Mouse (Mus musculus) c-Kit-positive CD71-positive TER-119-negative erythroid progenitor cells, embryonic 14.5 days (primary cell): ENCODE results near the gene Tex29.

Experiments used
- DNase-seq: peaks from one replicate; pipeline ENCODE4 v3.0.0-alpha.2; 2013; ENCODE audit warnings: low read depth

Tex29 gene

DNA sequence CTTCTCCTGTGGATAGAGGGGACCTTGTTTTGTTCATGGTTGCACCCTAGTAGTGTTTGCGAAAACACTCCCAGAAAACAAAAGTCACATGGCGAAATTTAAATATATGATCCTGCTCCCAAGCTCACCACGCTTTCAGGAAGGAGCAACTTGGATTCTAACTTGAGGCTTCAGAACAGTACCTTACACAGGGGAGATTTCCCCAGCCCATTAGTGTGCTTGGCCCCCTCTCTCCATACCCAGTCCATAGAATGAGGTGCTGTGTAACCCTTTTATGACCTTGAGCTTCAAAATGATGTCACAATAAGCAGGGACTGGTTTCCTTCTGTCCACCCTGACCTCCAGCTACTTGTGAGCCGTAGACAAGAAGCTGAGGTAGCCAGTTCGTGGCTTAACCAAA lies at the start of gene Tex29:
Gene Tex29 (plus strand): TSS at position 301 of the 400 bp plus-strand sequence.
- no peak for DNase-seq

- no peak for DNase-seq
Measured at GRCm38 (mm10) chr8:11794956-11795355, 45.3 kb upstream of the Tex29 start.

GRCm38 (mm10) chr8:11797128-11797527 lies 43.1 kb upstream of the Tex29 start:
- DNase-seq = no peak

- DNase-seq = no peak
Measured at GRCm38 (mm10) chr8:11797729-11798479, 42.4 kb upstream of the Tex29 start.

DNA sequence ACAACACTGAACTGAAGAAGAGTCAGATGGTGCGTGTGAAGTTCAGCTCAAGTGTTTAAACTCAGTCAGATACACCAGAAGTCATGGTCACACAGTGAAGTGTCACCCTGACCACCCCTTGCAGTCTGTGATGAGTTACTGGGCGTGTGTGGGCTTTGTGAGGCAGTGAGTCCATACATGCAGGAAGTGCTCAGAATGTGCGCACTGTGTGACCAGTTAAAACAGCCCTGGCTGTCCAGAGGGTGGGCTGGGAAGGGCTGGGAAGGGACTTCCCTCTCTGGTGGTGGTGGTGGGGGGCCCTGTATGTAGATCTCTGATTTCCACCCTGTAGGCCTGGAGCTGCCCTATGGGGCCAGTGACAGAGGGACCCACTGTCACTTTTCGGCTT lies 41.8 kb upstream of the Tex29 start:
- DNase-seq = no peak

- no peak for DNase-seq
Measured at GRCm38 (mm10) chr8:11799098-11799497, 41.2 kb upstream of the Tex29 start.

GRCm38 (mm10) chr8:11800481-11800880 lies 39.8 kb upstream of the Tex29 start:
- DNase-seq = no peak

DNA sequence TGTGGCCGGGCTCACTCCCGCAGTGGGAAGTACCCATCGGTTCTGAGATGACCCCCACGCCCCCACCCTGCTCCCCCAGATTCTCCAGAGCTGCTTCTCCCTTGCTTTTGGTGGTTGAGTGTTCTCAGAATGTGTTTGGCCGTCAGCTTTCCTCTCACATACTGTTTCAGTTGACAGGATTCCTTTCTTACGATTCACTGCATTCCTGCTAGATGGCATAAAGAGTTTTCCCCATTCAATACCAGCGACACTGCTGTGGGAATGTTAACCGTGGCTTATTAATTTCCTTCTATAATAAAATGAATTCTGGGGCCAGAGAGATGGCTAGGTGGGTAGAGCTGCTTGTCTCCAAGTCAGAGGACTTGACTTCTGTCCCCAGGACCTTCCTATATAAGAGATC lies 38.7 kb upstream of the Tex29 start:
- DNase-seq = no peak

DNA sequence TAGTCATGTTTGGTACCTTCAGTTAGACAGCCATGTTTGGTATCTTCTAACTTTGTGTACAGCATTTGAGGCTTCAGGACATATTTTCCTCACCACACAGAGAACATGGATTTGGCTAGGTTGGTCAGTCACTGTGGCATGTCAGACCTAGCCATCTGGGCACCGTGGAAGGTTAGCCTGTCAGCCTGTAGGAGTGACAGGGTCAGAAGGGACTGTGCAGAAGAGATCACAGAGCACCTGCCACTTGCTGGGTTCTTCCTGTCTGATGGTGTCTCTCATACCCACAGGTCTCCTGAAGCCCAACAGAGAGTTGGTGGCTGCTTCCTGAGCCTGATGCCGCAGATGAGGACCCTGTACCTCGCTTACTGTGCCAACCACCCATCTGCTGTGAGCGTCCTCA lies 35.4 kb upstream of the Tex29 start:
- no peak for DNase-seq

GRCm38 (mm10) chr8:11806252-11806651 lies 34.0 kb upstream of the Tex29 start:
- DNase-seq = no peak

DNA sequence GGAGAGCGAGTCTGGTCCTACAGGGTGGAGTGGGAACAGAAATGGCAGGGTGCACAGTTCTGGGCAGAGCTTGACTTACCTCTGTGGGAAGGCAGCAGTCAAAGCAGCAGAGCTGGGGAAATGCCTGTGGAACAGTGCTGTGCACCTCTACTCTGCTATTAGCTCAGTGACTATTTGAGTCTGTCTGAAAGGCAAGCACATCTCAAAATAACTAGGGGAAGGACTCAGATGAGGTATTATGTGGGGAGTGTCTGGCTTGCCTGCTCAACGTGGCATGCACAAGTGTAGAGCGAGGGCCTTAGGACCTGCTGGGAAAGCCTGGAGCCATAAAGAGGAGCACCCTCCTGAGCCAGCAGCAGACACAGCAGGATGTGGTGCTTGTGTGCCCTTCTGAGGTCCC lies 32.9 kb upstream of the Tex29 start:
- DNase-seq = no peak

GRCm38 (mm10) chr8:11808047-11808446 lies 32.2 kb upstream of the Tex29 start:
- DNase-seq = no peak

- no peak for DNase-seq
Measured at GRCm38 (mm10) chr8:11810426-11810825, 29.8 kb upstream of the Tex29 start.

DNA sequence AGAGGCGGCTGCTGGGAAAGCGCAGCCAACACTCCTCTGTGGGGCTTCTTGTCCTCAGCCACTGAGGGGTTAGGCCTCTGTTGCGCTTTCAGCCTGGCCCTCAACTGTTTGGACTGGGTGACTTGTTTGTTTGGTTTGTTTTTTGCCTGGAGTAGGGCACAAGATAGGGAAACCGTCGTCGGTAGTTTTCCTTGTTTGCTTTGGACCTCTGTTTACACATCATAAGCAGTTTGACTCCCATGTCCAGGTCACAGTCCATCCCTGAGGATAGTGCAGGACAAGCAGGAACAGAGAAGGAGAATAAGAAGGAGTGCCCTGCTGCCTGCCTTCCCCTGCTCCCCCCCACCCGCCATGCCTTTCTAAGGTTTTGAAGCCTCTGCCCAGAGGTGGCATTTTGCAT lies 26.5 kb upstream of the Tex29 start:
- DNase-seq = no peak

DNA sequence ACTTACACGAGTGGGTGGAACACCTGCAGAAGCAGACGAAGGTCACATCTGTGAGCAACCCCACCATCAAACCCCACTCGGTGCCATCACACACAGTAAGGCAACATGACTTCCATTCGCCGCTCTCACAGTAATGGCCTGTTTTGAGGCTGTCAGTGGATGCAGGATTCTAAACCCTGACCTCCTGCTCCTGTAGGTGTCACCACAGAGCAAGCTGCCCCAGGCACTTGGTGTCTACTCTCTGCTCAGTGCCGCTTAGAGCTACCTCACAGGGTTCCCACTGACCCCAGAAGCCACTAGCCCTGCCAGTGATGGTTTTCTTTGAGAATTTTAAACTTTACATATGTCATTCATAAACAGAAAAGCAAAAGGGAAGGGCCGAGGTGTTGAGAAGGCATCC lies 25.1 kb upstream of the Tex29 start:
- no peak for DNase-seq

- DNase-seq = no peak
Measured at GRCm38 (mm10) chr8:11820136-11820535, 20.1 kb upstream of the Tex29 start.

DNA sequence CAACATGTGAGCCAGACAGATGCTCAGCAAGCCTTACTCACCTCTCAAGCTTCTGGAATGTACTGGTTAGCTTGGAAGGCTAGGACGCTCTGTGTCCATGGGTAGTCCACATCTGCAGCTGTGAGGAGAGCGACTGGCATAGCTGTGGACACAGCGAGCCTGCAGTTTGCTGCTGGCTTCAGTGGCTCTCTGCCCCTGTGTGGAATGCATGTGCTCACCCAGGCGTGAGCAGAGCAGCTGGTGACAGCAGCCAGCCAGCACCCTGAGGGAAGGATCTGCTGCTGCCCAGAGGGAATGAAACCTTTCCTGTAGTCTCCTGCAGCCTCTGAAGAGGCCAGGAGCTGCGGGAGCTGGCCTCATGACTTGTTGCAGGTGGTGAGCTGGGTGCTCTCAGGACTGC lies 19.7 kb upstream of the Tex29 start:
- no peak for DNase-seq

DNA sequence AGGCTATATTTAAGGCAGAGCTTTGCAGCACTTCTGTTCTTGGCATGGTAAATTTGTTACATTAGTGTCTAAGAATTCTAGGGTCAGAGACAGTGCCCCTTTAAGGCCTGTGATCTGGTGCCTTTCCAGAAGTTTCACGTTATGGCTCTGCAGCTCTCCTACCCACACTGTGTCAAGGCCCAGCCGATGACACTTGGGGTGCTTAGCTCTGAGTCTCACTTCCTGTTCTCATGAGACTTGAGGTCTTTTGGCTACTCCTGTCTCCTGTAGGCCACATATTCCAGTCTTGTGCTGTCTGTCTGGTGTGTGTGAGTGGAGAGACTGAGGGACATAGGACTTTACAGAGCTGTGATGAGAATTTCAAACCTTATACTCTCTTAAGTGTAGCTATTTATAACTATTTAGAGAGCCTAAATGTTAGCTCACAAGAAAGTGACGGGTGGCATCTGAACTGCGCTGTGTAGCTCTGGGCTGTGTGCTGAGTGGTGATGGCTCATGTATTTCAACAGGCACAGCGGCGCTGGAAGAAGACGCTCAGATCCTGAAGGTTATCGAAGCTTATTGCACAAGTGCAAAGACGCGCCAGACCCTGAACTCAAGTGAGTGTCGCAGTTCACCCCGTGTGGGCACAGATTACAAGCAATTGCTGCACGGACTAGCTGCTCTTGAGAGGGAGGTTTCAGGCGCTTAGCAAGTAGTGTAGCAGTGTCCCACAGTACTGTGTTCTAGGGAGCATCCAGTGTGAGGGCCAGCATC lies 18.6 kb upstream of the Tex29 start:
- no peak for DNase-seq

DNA sequence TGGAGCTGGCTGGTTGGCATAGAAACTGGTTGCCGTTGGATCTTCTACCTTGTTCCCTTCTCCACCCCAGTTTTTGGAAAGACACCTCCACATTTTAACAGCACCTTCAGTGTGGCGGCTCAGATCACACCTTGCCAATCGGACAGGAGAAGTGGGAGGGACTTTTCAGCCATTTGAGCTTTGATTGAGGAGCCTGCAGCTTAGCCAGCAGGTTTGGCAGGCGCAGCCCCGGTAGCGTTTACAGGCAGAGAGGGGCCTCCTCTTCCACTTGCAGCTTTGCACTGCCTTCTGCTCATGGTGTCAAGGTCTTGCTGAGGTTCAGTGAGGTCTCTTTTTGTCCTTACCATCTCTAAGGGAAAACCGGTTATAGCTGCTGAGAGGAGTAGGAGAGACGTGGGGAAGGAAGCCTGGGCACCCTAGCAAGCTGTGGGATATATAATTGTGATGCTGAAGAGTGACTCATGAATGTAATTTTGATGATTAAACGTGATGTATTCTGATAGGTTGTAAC lies 17.7 kb upstream of the Tex29 start:
- DNase-seq = no peak

DNA sequence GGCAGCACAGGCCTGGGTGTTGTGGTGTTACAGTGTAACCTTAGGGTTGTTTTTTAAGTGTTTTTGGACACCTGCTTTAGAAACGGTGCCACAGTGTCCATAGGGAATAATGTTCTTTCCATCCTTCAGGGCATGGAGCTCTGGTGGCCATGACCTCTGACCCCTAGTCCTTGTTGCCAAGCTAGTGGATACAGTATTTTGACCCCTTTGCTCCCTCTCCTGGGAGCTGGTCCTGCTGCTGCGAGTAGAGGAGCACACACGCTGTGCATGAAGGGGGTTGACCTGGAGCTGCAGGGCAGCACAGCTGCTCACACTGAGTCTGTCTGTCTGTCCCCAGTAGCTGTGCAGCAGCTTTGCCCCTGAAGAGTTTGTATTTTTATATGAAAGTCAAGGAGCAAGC lies 14.5 kb upstream of the Tex29 start:
- no peak for DNase-seq

DNA sequence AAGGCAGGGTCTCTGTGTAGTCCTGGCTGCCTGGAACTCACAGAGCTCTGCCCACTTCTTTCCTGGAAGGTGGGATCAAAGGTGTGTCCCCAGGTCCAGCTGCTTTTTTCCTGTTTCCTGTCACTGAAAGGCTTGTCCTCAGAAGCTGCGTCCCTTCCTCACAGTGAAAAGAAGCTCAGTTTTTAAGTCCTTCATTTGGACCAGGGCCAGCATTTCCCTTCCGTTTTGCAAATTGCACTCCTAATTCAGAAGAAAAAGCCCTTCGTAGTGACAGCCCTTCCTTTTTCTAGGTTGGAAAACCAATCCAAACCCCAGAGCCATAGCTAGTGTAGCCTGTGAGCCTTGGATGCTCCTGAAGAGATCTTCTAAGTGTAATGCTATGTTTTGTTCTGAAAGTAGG lies 13.0 kb upstream of the Tex29 start:
- DNase-seq = no peak

- no peak for DNase-seq
Measured at GRCm38 (mm10) chr8:11830214-11831046, 9.8 kb upstream of the Tex29 start.

DNA sequence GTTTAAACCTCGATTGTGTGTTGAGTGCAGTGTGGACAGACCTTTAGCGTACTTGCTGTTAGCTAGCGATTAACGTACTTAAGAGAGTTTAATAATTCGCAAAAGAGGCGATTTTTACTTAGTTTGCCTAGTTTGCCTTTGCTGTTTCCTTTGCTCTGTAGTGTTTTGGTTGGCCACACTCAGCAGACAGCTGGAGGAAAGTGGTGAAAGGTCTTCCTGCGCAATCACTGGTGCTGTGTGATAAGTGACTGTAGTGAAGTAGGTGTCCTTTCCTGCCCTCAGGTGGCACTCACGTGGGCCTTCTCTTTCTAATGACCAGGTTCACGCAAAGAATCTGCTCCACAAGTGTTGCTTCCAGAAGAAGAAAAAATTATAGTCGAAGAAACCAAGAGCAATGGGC lies 9.1 kb upstream of the Tex29 start:
- DNase-seq = no peak
